Mouse (Mus musculus) effector memory CD4-positive, alpha-beta T cell, adult 5 months (primary cell): ENCODE measurements around the gene Atox1. TPM values are rescaled to one million over a fixed set of nuclear protein-coding genes. Genes with fewer than 3 reads are reported as not detected.

Experiments used
- polyA plus RNA-seq: library from polyadenylated mRNA; unstranded; fragments of 100-300 nt; shearing (Covaris generic); gene quantifications from one replicate; pipeline ENCODE4 v1.2.1, GENCODE M21; 2017

The Atox1 gene
- polyA plus RNA-seq = 101 TPM

GRCm38 (mm10) chr11:55461019-55461645 lies at the start of gene Atox1:
Atox1 (minus strand) TSS chr11:55461239.

GRCm38 (mm10) chr11:55469048-55469843 lies 8.2 kb upstream of the Atox1 start, which contains the start of gene G3bp1:
G3bp1 (plus strand) TSS chr11:55469685.

GRCm38 (mm10) chr11:55422978-55423377 lies 38.1 kb downstream of the Atox1 start, which contains the start of gene Sparc:
Sparc (minus strand) TSS chr11:55423183.

Other genes with a start within 250 kb of the Atox1 start
- gene Fat2, start 124.7 kb downstream of the Atox1 start, polyA plus RNA-seq = not detected
- gene Sparc, start 38.1 kb downstream of the Atox1 start, polyA plus RNA-seq = not detected
- gene G3bp1, start 8.4 kb upstream of the Atox1 start, polyA plus RNA-seq = 130 TPM
- not detected for gene Glra1, start 147.0 kb upstream of the Atox1 start, polyA plus RNA-seq